8 mouse cellular contexts compared by ENCODE assay signal in the genomic region with DNA sequence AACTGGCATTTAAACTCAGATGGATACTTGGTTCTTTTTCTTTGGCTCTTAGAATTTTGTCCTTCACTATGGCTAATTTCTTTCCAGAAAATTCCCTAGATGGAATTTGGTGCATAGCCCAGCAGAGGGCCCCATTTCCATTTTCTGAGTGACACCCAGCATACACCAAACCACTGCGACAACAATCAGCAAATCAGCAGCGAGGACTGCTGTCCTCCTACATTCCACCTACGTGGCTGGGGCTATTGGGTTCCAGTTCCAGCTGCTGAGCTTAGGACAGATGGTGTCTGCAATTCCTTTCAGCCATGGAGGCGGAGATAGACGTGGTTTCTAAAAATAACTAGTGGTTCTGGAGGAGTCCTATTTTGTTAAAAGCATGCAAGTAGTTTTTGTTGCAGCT. TPM values are rescaled to one million over a fixed set of nuclear protein-coding genes. Genes with fewer than 3 reads are reported as not detected.
A peak's percentile ranks its signal among the peaks of the same experiment; 100 is the strongest.
DNase-seq lines count a peak whose midpoint lies in the region; ATAC-seq lines count a peak whose summit lies in the region.

No protein-coding gene starts in this region.

- H3K27ac ChIP-seq in kidney, embryonic 14.5 days (ENCODE audit: low read depth, low read length): no peak overlapping the region
- no peak overlapping the region for H3K27ac ChIP-seq in limb, embryonic 15.5 days

- H3K9me3 ChIP-seq in kidney, embryonic 14.5 days (ENCODE audit: control insufficient read depth, low read length): no peaks in the 10 kb centered on the region
- no peaks in the 10 kb centered on the region for H3K9me3 ChIP-seq in limb, embryonic 15.5 days

- H3K27me3 ChIP-seq in kidney, embryonic 14.5 days (ENCODE audit: control insufficient read depth, insufficient read depth, low read length): no peaks in the 10 kb centered on the region
- no peaks in the 10 kb centered on the region for H3K27me3 ChIP-seq in limb, embryonic 15.5 days

- no peaks in the 10 kb centered on the region for H3K36me3 ChIP-seq in kidney, embryonic 14.5 days (ENCODE audit: control insufficient read depth, insufficient read depth, low read length)
- H3K36me3 ChIP-seq in limb, embryonic 15.5 days: no peaks in the 10 kb centered on the region

- no peaks in the 10 kb centered on the region for H3K4me1 ChIP-seq in kidney, embryonic 14.5 days (ENCODE audit: control insufficient read depth, insufficient read depth, low read length)
- no peaks in the 10 kb centered on the region for H3K4me1 ChIP-seq in limb, embryonic 15.5 days

- 25% methylated on average over 5 of the region's 5 CpGs for WGBS in kidney, embryonic 14.5 days
- 22% methylated on average over 5 of the region's 5 CpGs for WGBS in limb, embryonic 15.5 days

- no peak overlapping the region for H3K4me3 ChIP-seq in kidney, embryonic 14.5 days (ENCODE audit: low read length)
- no peak overlapping the region for H3K4me3 ChIP-seq in limb, embryonic 15.5 days

- no peak overlapping the region for H3K4me2 ChIP-seq in kidney, embryonic 14.5 days (replicated peaks; ENCODE audit: low read depth, low read length)
- no peak overlapping the region for H3K4me2 ChIP-seq in limb, embryonic 15.5 days

- ATAC-seq in kidney, embryonic 14.5 days (ENCODE audit: low FRiP score, low TSS enrichment): peak; percentile 97
- ATAC-seq in limb, embryonic 15.5 days (ENCODE audit: insufficient number of reproducible peaks, low FRiP score, low TSS enrichment, low read depth): peak; percentile 76; the same call in 1 of the 2 replicates
- no peak for ATAC-seq in megakaryocyte-erythroid progenitor cell, adult 5-6 weeks (replicated peaks; ENCODE audit: low FRiP score, low TSS enrichment, poor library complexity, severe bottlenecking)

- no peak overlapping the region for H3K9ac ChIP-seq in kidney, embryonic 14.5 days (ENCODE audit: low read depth, low read length)
- no peak overlapping the region for H3K9ac ChIP-seq in limb, embryonic 15.5 days

- peak; percentile 52 for DNase-seq in 3134 (ENCODE audit: extremely low read depth, insufficient read length, low spot score)
- DNase-seq in Muller cell, postnatal 12 days (ENCODE audit: inconsistent ontology term): peak; percentile 55
- peak; percentile 54 for DNase-seq in embryo, embryonic 10.5 days (ENCODE audit: low spot score)
- peak; percentile 56 to 58 for DNase-seq in heart, adult 9 months (ENCODE audit: low spot score in 2 of 2)
- DNase-seq in right cerebral cortex, postnatal 25 days: peak; percentile 69

RNA-seq across cellular contexts. Expression of gene Araf, which starts 31.3 kb away (rescaled TPM):
- polyA plus RNA-seq in kidney, embryonic 14.5 days (2014; fragmentation: Nextera tagmentation; extraction: Ambion mirVana): 94.0 and 103 TPM in 2 replicates
- 107 and 111 TPM in 2 replicates for polyA plus RNA-seq in limb, embryonic 15.5 days (2015; fragmentation: Nextera tagmentation; extraction: Ambion mirVana)
- 101 and 125 TPM in 2 replicates for total RNA-seq in megakaryocyte-erythroid progenitor cell, adult 5-6 weeks (2014; fragmentation: Nextera tagmentation)
- total RNA-seq in megakaryocyte-erythroid progenitor cell, adult 5-6 weeks (2017): 33.5 and 40.7 TPM in 2 replicates

RNA-seq across cellular contexts. Expression of gene Timp1, which starts 41.0 kb away (rescaled TPM):
- 23.1 and 28.7 TPM in 2 replicates for polyA plus RNA-seq in kidney, embryonic 14.5 days (2014; fragmentation: Nextera tagmentation; extraction: Ambion mirVana)
- polyA plus RNA-seq in limb, embryonic 15.5 days (2015; fragmentation: Nextera tagmentation; extraction: Ambion mirVana): 36.0 and 41.1 TPM in 2 replicates
- not detected in 2 replicates for total RNA-seq in megakaryocyte-erythroid progenitor cell, adult 5-6 weeks (2014; fragmentation: Nextera tagmentation)
- total RNA-seq in megakaryocyte-erythroid progenitor cell, adult 5-6 weeks (2017): not detected in 2 replicates
